Mouse (Mus musculus) embryonic stem cell, embryonic (primary cell): ENCODE measurements around the gene Efnb2.

Experiments
- CTCF ChIA-PET, 4 experiments: fragments of 300-600 bp in 2 of 4; fragments of 350-600 bp in 2 of 4; sonication (Branson Sonifier 250); formaldehyde crosslinking; loops; one replicate each; lab custom pipeline; 2022; ENCODE audit warnings: inconsistent platforms in 2 of 4; lab: Charles Lee
- POLR2A ChIA-PET, 4 experiments: fragments of 300-600 bp in 2 of 4; fragments of 350-600 bp in 2 of 4; sonication (Branson Sonifier 250); formaldehyde crosslinking; loops; one replicate each; lab custom pipeline; 2022; ENCODE audit warnings: antibody characterized with exemption in 4 of 4, inconsistent platforms in 1 of 4; lab: Charles Lee

Gene Efnb2

DNA sequence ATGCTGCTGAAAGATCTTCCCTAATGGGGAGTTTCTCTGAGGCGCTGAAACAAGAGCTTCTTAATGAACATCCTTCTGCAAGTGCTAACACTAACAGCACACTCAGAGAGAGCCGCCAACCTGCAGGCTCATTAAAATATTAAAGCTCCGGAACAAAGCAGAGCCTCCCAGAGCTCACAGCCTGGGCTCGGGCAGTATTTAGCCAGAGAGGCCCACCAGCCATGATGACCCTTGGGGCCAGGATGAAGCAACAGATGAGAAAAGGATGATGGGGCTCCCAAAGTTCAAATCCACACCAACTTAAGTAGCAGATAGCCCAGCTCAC, 20.8 kb downstream of the Efnb2 start:
- CTCF ChIA-PET, result no interaction called here
- POLR2A ChIA-PET, result interaction anchor here (0.5 to 3.1 kb wide), 7 partner anchors 9 to 353 kb away, joined by 3 to 11 read pairs (median 3); partner anchors contain the start of gene Efnb2 (in 1 of the 4)

DNA sequence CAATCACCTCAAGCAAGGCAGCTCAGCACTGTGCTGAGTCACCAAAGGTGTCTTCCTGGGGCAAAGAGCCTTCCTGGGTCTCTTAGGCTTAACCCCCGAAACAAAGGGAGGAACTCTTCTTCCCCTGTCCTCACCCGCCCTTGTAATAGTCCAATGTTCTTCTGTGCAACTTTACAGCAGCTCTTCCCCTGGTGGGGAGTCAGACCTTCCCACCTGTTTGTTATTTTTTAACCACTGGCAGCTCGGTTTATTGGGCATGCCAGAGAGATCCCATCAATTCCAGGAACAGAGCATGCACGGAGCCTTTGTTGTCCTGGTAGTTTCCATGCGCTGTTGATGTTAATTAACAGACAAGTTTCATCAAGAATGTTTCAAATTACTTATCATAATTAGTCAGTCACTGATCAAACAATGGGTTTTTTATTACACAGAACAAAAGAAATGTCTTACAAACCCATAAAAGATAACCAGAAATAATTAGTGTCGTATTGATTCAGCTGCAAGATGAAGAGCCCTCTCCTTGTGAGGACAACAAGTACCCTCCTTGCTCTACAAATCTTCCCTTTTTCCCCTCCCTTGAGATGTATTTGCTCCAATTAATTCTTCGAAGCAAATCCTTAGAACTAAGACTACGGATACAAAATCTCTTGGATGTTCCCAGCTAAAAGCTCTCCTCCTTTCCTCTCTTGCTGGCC, 21.3 kb downstream of the Efnb2 start:
- CTCF ChIA-PET, result interaction anchor here in 1 of 4 experiments (0.6 kb wide), 1 partner anchor 289 kb away, joined by 4 read pairs; no protein-coding TSS in a partner anchor

DNA sequence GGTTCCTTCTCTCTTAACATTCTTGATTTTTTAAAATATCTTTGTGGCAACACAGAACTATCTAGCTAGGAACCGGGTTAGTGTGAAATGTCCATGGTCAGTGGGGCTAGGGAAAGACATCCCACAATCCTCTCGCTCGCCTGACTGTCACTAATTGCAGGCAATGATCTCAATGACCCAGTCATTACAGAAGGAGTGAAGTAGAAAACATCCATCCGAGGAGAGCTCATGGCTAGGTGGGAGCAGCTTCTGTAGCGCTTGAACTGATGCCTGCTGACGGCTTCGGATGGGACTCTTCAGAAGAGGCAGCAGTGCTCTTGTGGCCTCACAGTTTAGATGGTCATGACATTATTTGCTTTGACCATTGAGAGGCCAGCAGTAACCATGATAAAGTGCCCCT, 29.6 kb downstream of the Efnb2 start:
- ChIA-PET POLR2A (interaction anchor here in 1 of 4 experiments (0.6 kb wide), 1 partner anchor 35 kb away, joined by 5 read pairs; no protein-coding TSS in a partner anchor), CTCF (no interaction called here)

More for the DNA sequence above, 21.3 kb downstream of the Efnb2 start:
- POLR2A ChIA-PET, result interaction anchor here in 3 of 4 experiments (0.6 to 3.1 kb wide), 7 partner anchors 10 to 102 kb away, joined by 3 to 11 read pairs (median 3); partner anchors contain the start of gene Efnb2 (in 2 of the 3)

DNA sequence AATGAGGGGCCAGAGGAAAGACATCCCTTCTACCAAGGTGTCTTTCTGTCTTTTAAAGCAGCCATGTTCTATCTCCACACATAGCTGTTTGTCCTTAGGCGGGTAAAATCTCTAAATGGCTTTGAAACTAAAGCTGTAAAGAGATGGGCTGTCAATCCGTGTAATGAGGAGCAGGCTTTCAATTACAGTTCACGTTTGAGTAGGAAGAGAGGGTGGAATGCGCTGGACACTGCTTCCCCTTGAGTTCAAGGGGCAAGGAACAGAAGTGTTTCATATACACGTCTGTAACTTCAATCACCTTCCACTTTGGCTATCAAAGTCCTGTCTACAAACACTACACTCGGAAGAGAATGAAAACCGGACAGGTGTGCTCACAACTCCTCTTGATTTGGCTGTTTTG, 37.0 kb downstream of the Efnb2 start:
- ChIA-PET CTCF (no interaction called here), POLR2A (interaction anchor here in 1 of 4 experiments (1.6 kb wide), 1 partner anchor 9 kb away, joined by 5 read pairs; no protein-coding TSS in a partner anchor)

DNA sequence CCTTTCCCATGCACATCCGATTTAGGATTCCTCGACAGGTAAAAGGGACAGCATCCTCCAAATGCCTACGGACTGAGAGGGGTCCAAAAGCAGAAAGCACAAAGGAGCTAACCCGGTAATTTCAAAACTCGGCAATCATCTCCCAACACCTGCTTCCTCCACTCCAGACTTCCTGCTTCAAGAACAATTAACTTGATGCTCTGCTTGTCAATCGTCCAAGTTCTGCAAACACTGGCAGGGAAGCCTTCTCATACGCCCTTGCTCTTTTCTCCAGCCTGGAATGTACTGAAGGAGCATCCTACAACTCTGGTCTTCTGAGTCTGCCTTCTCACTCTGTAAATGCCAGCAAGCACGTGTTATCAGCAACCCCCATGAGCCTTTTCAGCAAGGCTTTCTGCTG, 37.6 kb downstream of the Efnb2 start:
- ChIA-PET CTCF (no interaction called here), POLR2A (no interaction called here)

DNA sequence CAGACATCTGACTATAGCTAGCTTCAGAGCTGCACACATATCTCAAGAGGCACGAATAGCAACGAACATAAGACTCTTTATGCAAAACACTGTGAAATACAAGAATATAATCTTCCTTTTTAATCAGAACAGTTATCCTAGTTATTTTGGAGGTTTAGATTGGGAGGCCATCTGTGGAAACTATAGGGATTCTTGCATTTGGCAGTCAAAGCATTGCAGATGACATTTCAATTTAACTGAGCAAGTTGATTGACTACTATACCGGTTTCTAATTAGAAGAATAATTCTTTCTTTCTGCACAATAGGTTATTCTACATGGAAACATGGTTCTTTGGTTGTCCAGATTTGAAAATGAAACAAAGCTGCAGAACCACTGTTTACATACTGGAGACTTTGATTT, 38.6 kb downstream of the Efnb2 start:
- ChIA-PET CTCF (no interaction called here), POLR2A (interaction anchor here in 1 of 4 experiments (1.1 kb wide), 1 partner anchor 10 kb away, joined by 3 read pairs; no protein-coding TSS in a partner anchor)

DNA sequence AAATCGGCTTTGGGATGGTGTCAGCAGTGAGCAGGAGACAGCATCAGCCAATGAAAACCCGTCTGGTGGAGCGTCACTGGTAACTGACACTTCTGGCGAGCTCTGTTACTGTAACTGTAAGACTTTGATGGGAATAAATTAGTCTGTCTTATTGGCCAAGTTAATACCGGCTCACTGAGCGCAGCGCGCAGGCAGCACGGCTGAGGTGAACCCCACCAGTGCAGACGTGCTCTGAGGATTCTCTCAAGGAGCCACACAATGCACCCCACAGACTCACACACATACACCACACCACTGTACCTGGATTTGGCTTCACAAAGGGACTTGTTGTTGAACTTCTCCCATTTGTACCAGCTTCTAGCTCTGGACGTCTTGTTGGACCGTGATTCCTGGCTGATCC, 39.0 kb downstream of the Efnb2 start:
- CTCF ChIA-PET, result no interaction called here
- POLR2A ChIA-PET, result interaction anchor here in 1 of 4 experiments (1.1 kb wide), 1 partner anchor 9 kb away, joined by 3 read pairs; no protein-coding TSS in a partner anchor

DNA sequence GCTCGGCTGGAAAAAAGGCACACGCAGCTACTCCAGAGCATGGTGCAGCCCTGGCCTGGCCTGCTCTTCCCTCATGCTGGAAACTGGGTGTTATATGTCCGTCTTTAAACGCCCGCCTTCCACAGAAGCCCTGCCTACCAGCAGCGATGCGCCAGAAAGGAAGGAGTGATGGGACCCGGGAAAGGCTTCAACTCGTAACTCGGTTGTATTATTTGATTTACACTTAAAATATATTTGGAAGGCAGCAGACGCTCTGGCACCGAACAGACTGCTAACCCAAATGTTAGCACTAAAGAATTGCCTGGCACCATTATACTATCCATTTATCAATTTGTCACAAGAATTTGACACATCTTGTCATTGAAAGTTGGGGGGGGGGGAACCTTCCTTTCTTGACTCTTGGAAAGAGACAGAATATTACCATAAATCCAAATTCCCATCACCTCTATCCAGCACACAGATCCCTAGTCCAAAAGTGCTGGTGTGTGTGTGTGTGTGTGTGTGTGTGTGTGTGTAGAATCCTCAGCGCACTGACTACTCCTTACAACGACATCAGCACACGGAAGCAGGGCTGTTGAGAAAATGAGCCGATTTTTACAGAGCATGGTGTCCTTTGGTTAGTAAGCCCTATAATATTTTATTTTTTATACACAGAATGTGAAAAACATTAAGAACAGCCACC, 39.7 kb downstream of the Efnb2 start:
- CTCF ChIA-PET, result no interaction called here
- POLR2A ChIA-PET, result interaction anchor here in 1 of 4 experiments (1.1 kb wide), 1 partner anchor 9 kb away, joined by 3 read pairs; no protein-coding TSS in a partner anchor

DNA sequence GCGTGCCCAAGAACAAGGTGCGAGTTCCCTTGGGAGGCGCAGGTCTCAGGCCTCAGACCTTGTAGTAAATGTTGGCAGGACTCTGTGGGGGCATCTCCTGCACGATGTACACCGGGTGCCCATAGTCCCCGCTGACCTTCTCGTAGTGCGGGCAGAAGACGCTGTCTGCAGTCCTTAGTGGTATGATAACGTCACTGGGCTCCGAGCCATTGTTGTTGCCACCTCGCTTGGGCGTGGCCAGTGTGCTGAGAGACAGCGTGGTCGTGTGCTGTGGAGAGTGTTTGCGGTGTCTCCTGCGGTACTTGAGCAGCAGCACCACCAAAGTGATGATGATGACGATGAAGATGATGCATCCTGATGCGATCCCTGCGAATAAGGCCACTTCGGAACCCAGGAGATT, 40.5 kb downstream of the Efnb2 start:
- ChIA-PET CTCF (no interaction called here), POLR2A (interaction anchor here in 1 of 4 experiments (1.2 kb wide), 1 partner anchor 11 kb away, joined by 6 read pairs; no protein-coding TSS in a partner anchor)

DNA sequence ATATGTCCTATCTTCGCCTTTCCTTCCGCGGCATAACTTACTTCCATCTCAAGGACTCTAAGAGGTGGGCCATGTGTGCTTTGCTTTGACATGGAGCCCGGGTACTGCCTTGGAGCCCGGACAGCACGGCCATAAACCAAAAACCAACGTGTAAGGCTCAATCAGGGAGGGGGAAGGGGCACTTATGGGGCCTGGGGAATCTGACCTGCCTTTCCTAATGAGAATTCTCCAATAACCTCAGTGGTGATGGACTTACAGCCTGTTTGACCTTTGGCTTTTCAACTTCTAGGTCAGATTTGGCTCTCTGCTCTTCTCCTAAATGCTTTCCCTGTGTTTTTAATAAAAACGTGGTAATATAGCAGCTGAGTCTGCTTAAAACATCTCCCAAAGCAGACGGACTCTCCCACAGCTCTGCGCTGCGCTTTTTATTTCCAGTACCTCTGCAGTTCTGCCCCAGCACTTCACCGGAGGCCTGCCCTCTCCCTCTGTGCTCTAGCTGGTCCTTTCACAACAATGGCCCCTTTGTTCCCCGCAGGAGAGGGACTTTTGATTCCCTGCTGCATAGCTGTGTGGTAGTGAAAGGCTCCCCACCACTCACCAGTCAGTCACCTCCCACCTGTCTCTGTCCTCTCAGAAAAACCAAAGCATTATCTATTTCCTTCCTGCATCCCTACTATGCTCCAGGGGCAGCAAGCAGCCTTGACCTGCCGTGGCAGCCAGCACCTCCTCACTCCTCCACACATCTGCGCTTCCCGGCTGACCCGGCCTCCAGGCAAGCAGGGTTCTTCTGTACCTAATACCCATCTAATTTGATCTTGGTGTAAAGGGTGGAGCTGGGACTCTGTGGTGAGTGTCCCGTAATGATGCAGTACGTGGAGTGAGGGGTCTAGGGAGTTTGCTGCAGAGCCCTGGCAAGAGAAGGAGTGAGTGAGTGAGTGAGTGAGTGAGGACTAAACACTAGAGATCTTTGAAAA, 41.5 kb downstream of the Efnb2 start:
- ChIA-PET CTCF (no interaction called here), POLR2A (interaction anchor here in 1 of 4 experiments (0.5 to 1.2 kb wide), 3 partner anchors 10 to 364 kb away, joined by 3 to 6 read pairs (median 4); no protein-coding TSS in a partner anchor)

DNA sequence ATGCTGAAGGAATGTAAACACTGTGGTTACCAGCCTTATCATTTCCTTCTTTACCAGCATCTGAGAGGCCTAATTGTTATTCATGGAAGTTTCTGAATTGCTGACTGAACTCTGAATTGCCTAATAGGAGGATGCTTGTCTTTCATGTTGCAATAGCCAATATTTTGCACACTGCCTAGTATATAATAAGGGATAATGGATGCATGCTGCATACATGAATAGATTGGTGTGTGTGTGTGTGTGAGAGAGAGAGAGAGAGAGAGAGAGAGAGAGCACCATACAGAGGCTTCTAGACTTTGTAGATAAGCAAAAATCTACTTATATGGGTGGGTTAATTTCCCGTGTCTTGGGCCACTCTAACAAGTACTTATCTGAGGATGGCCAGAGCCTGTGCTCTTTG, 47.2 kb downstream of the Efnb2 start:
- ChIA-PET POLR2A (interaction anchor here in 2 of 4 experiments (0.6 to 2.0 kb wide), 4 partner anchors 11 to 510 kb away, joined by 3 to 5 read pairs (median 3); no protein-coding TSS in a partner anchor), CTCF (no interaction called here)

DNA sequence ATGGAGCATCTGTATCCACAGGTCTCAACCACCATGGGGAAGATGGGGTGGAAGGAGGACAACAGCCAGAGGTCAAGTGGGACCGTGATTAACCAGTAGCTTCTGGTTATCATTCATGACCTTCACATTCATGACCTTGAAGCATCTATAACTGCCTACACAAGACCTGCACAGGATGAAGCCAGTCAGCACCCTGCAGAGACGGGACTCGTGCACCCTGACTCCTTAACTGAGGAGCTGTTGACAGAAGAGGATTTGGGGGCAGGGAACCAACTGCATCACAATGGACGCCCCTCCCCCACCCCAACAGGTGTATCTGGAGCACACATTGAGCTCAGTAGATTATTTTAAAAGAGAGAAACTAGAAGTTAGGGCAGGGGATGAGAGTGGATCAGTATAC, 49.1 kb downstream of the Efnb2 start:
- CTCF ChIA-PET, result interaction anchor here in 2 of 4 experiments (0.5 to 0.8 kb wide), 3 partner anchors 10 to 116 kb away, joined by 3 read pairs; no protein-coding TSS in a partner anchor
- POLR2A ChIA-PET, result interaction anchor here in 1 of 4 experiments (1.2 to 1.6 kb wide), 3 partner anchors 10 to 39 kb away, joined by 3 read pairs; no protein-coding TSS in a partner anchor

DNA sequence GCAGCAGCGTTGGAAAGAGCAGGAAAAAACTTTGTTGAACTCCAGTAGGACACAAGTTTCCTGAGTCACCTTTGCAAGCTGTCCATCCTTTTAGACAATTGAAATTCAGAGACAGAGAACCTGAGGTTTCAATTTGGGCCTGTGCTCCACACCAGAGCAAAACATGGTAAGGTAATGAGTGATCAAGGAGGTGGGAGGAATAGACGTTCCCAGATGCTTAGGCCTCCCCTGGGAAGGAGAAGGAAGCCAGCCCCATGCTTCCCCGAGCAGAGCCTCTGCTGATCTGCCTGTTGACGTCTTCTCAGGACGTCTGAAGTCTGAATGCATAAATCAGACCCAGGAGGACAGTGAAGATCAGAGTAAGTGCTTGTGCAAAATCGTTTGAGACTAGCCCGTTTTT, 51.3 kb downstream of the Efnb2 start:
- CTCF ChIA-PET, result no interaction called here
- POLR2A ChIA-PET, result interaction anchor here in 2 of 4 experiments (0.6 to 1.8 kb wide), 4 partner anchors 10 to 133 kb away, joined by 3 to 6 read pairs (median 4); no protein-coding TSS in a partner anchor

DNA sequence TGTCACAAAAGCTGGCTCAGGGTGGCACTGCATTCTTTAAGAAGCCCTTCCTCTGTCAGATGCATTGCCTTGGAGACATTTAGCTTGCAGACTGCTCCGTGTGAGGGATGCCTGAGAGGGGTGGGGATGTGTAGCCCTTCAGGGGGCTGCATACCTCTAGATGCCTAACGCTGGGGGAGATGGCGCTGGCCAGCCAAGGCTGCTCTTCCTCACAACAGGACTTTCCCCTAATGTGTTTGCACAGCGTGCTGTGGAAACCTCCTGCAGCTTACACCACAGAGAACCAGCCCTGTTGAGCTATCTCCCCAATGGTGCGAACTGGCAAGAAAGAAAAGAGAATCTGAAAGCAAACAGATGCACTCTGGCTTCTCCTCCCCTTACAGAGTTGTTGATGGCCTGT, 51.9 kb downstream of the Efnb2 start:
- POLR2A ChIA-PET, result interaction anchor here in 2 of 4 experiments (0.6 to 1.8 kb wide), 5 partner anchors 11 to 53 kb away, joined by 3 to 6 read pairs (median 4); partner anchors contain the start of gene Efnb2 (in 1 of the 2)
- CTCF ChIA-PET, result interaction anchor here in 1 of 4 experiments (0.6 kb wide), 1 partner anchor 179 kb away, joined by 3 read pairs; no protein-coding TSS in a partner anchor

DNA sequence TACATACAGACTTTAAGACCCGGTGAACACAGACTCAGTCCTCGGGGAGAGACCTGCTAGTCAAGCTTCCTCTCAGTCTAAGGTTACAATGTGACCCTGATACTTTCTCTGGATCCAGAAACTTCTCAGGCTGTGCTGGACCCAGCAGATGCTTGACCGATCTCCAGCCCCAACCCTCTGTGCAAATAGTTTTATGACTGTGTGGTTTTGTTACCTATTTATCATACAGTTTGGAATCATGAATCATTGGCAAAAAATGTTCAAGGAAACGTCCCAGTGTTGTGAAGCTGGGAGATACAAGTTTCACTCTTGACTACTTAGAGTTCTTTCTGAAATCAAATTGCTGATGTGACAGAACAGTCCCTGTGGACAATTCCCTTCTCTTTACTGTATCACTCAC, 55.4 kb downstream of the Efnb2 start:
- ChIA-PET POLR2A (interaction anchor here in 1 of 4 experiments (1.0 kb wide), 1 partner anchor 128 kb away, joined by 4 read pairs; no protein-coding TSS in a partner anchor), CTCF (no interaction called here)

DNA sequence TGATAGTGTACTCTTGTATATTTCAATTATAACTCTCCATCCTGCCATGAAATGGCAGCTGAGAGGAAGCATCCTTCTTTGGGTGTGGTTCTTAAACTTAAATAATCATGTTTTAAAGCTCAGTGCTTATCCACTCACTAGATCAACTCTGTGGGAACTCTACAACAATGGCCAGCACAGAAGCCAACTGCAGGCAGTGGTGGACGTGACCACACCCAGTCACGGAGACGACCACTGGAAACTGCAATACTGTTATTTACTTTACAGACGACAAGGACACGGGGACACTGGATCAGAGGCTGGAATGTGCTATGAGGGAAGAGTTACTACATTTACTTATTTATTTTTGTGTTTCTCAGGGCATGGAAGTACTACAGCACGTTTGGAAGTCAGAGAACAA, 57.2 kb downstream of the Efnb2 start:
- POLR2A ChIA-PET, result no interaction called here
- CTCF ChIA-PET, result no interaction called here

DNA sequence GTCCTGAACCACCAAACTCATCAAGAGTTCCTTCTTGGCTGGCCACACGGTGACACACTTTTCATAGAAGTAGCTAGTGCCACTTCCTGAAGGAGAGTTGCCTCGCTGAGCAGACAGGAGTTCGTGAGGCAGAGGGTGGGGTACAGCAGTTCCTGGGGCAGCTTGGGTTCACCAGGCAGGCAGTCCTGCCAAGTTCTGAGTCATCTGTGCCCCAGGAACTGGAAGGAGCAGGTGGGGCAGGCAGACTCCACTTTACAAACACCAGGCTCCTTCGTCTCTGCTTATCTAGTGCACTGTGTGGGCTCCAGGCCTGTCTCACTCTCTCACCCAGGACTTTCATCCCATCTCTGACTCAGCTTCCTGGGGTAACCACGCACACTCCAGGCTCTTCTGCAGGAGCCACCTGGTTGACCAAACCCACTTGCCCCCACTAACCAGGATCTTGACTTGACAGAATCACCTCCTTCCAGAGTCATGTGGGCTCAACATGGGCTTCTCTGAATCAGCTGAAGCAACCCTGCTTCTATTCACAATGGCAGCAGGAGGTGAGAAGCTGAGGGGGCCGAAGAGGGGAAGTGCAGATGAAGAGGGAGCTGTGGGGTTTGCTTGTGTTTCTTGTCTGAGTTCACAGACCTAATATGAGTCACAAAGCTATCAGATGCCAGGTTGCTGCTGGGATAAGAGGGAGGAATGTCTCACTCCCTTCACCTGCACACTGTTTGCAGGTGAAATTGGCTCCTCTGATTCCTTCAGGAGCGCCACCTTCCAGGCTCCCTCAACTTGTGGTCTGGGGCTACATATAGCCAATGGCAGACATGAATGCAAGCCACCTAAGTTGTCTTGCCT, 58.2 kb downstream of the Efnb2 start:
- ChIA-PET CTCF (interaction anchor here in 1 of 4 experiments (0.5 kb wide), 1 partner anchor 410 kb away, joined by 3 read pairs; no protein-coding TSS in a partner anchor), POLR2A (no interaction called here)
